Mouse (Mus musculus) olfactory bulb, adult 2 months (tissue): Measurements from ENCODE around the gene Galnt10. TPM values are rescaled to one million over a fixed set of nuclear protein-coding genes. Genes with fewer than 3 reads are reported as not detected.

Experiments
- H3K27ac ChIP-seq: fragments of 200-500 bp; 2 replicates; pipeline ENCODE4 v1.5.1; 2012; ENCODE audit warnings: low read depth, low read length; ENCODE audit not compliant: insufficient read depth
- H3K4me1 ChIP-seq: fragments of 200-500 bp; 2 replicates; pipeline ENCODE4 v1.6.1; 2012; ENCODE audit warnings: low read length; ENCODE audit not compliant: control insufficient read depth, insufficient read depth
- H3K4me3 ChIP-seq: fragments of 200-500 bp; 2 replicates; pipeline ENCODE4 v1.5.1; 2012; ENCODE audit warnings: mild to moderate bottlenecking, low read depth, low read length, moderate library complexity; ENCODE audit not compliant: insufficient read depth
- CTCF ChIP-seq: fragments of 200-500 bp; IDR thresholded peaks from 2 replicates; pipeline ENCODE4 v1.5.1; 2012; ENCODE audit warnings: low read depth, mild to moderate bottlenecking, low read length, moderate library complexity; ENCODE audit not compliant: insufficient read depth
- POLR2A ChIP-seq: fragments of 200-500 bp; IDR thresholded peaks from 2 replicates; pipeline ENCODE4 v1.6.1; 2012; ENCODE audit warnings: mild to moderate bottlenecking, low read depth, low read length, moderate library complexity; ENCODE audit not compliant: insufficient read depth
- WGBS: fragments of 180-500 bp; shearing (Covaris S2); methylation state at CpG from one replicate; pipeline ENCODE4 v1.1.7; 2018; 5-methylcytosine and 5-hydroxymethylcytosine counted together
- polyA plus RNA-seq: library from polyadenylated mRNA; stranded (reverse); fragments of >200 nt; gene quantifications from 2 replicates; pipeline ENCODE4 v1.2.4, GENCODE M21; 2012; ENCODE audit warnings: low replicate concordance; ENCODE audit not compliant: missing spikeins, insufficient read depth, insufficient read length

Gene Galnt10
- polyA plus RNA-seq, 1 experiment, result not detected

- Histone ChIP-seq H3K27ac (no peak overlapping the region), H3K4me1 (peaks cover 38% of the 10 kb centered on the region), H3K4me3 (no peak overlapping the region)
- TF ChIP-seq POLR2A (no peak), CTCF (no peak)
- 84% methylated on average over 11 of the region's 11 CpGs for WGBS
Observed at GRCm38 (mm10) chr11:57648196-57648800, 3.1 kb downstream of the Galnt10 start.

- H3K4me3 ChIP-seq, result no peak overlapping the region
- H3K27ac ChIP-seq, result no peak overlapping the region
- TF ChIP-seq POLR2A (no peak), CTCF (no peak)
- WGBS, result 89% methylated on average over 4 of the region's 4 CpGs
- peaks cover 41% of the 10 kb centered on the region for H3K4me1 ChIP-seq
Observed at GRCm38 (mm10) chr11:57649269-57649668, 4.0 kb downstream of the Galnt10 start.

GRCm38 (mm10) chr11:57649671-57650070 lies 4.4 kb downstream of the Galnt10 start:
- Histone ChIP-seq H3K4me3 (no peak overlapping the region), H3K4me1 (peaks cover 41% of the 10 kb centered on the region), H3K27ac (no peak overlapping the region)
- TF ChIP-seq CTCF (no peak), POLR2A (no peak)
- 81% methylated on average over 10 of the region's 10 CpGs for WGBS

GRCm38 (mm10) chr11:57650867-57651266 lies 5.6 kb downstream of the Galnt10 start:
- TF ChIP-seq CTCF, result no peak
- TF ChIP-seq POLR2A, result no peak
- WGBS, result 77% methylated on average over 2 of the region's 2 CpGs

GRCm38 (mm10) chr11:57651281-57651810 lies 6.1 kb downstream of the Galnt10 start:
- H3K4me3 ChIP-seq, result no peak overlapping the region
- TF ChIP-seq POLR2A (no peak), CTCF (no peak)
- H3K4me1 ChIP-seq, result peaks cover 51% of the 10 kb centered on the region
- WGBS, result 23% methylated on average over 15 of the region's 15 CpGs
- H3K27ac ChIP-seq, result no peak overlapping the region

More at GRCm38 (mm10) chr11:57650867-57651266, 5.6 kb downstream of the Galnt10 start:
- Histone ChIP-seq H3K4me1 (peaks cover 46% of the 10 kb centered on the region), H3K4me3 (no peak overlapping the region), H3K27ac (no peak overlapping the region)

- no peak for TF ChIP-seq POLR2A
- TF ChIP-seq CTCF, result no peak
- peaks cover 46% of the 10 kb centered on the region for H3K4me1 ChIP-seq
- WGBS, result 87% methylated on average over 23 of the region's 23 CpGs
- no peak overlapping the region for H3K4me3 ChIP-seq
- no peak overlapping the region for H3K27ac ChIP-seq
Observed at GRCm38 (mm10) chr11:57652206-57652922, 7.1 kb downstream of the Galnt10 start.

GRCm38 (mm10) chr11:57652923-57653660 lies 7.8 kb downstream of the Galnt10 start:
- no peak for TF ChIP-seq POLR2A
- no peak for TF ChIP-seq CTCF
- no peak overlapping the region for H3K27ac ChIP-seq
- WGBS, result 91% methylated on average over 14 of the region's 14 CpGs
- H3K4me3 ChIP-seq, result no peak overlapping the region
- H3K4me1 ChIP-seq, result peaks cover 44% of the 10 kb centered on the region

- H3K4me3 ChIP-seq, result no peak overlapping the region
- H3K4me1 ChIP-seq, result peaks cover 47% of the 10 kb centered on the region
- H3K27ac ChIP-seq, result no peak overlapping the region
- no peak for TF ChIP-seq CTCF
- TF ChIP-seq POLR2A, result no peak
- 99% methylated on average over 5 of the region's 5 CpGs for WGBS
Observed at GRCm38 (mm10) chr11:57653796-57654195, 8.6 kb downstream of the Galnt10 start.

GRCm38 (mm10) chr11:57654386-57654785 lies 9.1 kb downstream of the Galnt10 start:
- Histone ChIP-seq H3K4me3 (no peak overlapping the region), H3K27ac (no peak overlapping the region), H3K4me1 (peaks cover 45% of the 10 kb centered on the region)
- no peak for TF ChIP-seq POLR2A
- TF ChIP-seq CTCF, result no peak
- WGBS, result 58% methylated on average over 4 of the region's 4 CpGs
